Mouse (Mus musculus): ENCODE measurements around the gene Exoc8. TPM values are rescaled to one million over a fixed set of nuclear protein-coding genes. Genes with fewer than 3 reads are reported as not detected.

Gene Exoc8
- polyA plus RNA-seq, 1 experiment from 2014 or later: 11.7 TPM

DNA sequence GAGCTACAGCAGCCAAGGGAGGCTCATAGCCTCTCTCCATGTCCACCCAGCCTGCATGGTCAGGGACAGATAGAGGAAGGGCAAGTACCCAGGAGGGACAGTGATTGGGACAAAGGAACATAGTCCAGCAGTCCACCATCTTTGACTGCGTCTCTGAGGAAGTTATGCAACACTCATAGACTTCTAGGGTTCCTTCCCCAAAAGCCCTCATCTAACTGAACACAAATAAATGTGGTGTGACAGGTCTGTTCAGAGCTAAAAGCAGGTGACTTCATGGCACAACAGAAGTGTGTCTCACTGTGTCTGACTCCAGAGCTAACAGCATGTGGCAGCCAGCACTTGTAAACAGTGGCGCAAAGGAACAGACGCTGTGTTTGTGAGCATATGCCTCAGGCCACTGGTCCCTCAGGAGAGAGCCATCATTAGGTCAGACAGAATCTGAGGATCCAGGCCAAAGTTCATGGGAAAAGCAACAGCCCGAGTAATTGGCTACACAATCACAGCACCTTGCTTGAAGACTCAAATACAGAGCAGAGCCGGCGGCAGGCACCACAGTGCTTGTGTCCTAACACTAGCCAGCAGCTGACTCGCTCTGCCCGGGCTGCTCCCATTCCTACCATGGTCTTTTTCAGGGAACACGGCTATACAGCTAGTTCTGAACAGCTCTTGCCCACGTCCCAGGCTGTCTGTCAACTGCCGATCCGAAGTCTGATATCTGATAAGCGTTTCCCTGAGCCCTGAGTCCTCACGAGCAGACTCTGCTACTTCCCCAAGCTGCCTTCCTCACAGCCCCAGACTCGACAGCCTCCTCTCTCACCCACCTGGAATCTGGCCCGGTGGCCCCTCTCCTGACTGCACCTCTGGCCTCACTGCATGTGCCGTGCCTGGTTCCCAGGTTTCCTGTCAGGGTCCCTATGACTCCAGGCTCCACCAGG lies 14.7 kb upstream of the Exoc8 start:
- no peak overlapping the region for H3K9ac ChIP-seq (replicated peaks; ENCODE audit: low read depth, low read length)
- 80% methylated on average over 17 of the region's 17 CpGs for WGBS
- H3K27ac ChIP-seq (ENCODE audit: low read depth, low read length): no peak overlapping the region
- no peaks in the 10 kb centered on the region for H3K27me3 ChIP-seq (ENCODE audit: control insufficient read depth, insufficient read depth, low read length)
- no peaks in the 10 kb centered on the region for H3K4me1 ChIP-seq (ENCODE audit: control insufficient read depth, insufficient read depth, low read length)
- no peaks in the 10 kb centered on the region for H3K9me3 ChIP-seq (ENCODE audit: control insufficient read depth, low read length)
- ATAC-seq (ENCODE audit: low read depth): no peak
- H3K4me3 ChIP-seq (ENCODE audit: low read depth, low read length): no peak overlapping the region
- H3K4me2 ChIP-seq (ENCODE audit: low read depth, low read length): no peak overlapping the region
- peaks cover 53% of the 10 kb centered on the region for H3K36me3 ChIP-seq (ENCODE audit: control insufficient read depth, insufficient read depth, low read length)

DNA sequence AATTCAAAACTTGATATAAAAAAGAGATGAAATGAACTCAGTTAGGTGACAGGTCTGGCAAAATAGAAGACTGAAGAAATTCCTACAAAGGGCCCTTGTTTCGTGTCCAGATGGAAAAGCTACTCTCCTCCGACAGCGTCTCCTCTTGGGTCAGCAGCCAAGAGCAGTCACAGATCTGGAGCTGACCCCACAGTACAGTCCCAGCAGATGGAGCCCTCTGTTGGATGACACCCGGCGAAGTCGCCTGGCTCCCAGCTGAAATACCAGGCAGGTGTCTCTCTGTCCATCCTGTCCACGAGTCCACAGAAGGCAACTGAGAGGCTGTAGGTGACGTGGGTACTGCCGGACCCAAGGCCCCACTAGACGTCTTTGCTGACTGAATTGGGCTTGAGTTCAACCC lies 12.8 kb upstream of the Exoc8 start:
- no peak for ATAC-seq (ENCODE audit: low read depth)
- H3K27me3 ChIP-seq (ENCODE audit: control insufficient read depth, insufficient read depth, low read length): no peaks in the 10 kb centered on the region
- no peak overlapping the region for H3K27ac ChIP-seq (ENCODE audit: low read depth, low read length)
- peaks cover 63% of the 10 kb centered on the region for H3K36me3 ChIP-seq (ENCODE audit: control insufficient read depth, insufficient read depth, low read length)
- H3K9ac ChIP-seq (replicated peaks; ENCODE audit: low read depth, low read length): no peak overlapping the region
- no peaks in the 10 kb centered on the region for H3K4me1 ChIP-seq (ENCODE audit: control insufficient read depth, insufficient read depth, low read length)
- H3K4me3 ChIP-seq (ENCODE audit: low read depth, low read length): no peak overlapping the region
- no peak overlapping the region for H3K4me2 ChIP-seq (ENCODE audit: low read depth, low read length)
- H3K9me3 ChIP-seq (ENCODE audit: control insufficient read depth, low read length): no peaks in the 10 kb centered on the region
- 86% methylated on average over 10 of the region's 10 CpGs for WGBS

DNA sequence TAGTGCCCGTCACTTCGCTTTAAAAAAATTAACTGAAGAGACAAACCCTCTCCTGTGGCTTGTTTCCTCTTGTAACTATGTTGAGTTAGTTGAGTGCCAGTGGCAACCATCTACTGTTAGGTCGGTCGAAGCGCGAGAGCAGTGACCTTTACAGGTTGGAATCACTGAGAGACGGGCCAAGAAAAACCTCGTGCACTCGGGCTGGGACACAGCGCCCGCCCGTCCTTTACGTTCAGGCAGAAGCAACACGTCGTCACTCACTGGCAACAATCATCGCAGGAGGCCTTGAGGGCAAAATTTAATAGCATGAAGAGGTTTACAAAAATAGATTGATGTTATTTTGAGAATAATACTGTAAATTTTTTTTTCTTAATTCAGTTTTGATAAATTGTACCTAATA lies 12.4 kb upstream of the Exoc8 start:
- H3K9me3 ChIP-seq (ENCODE audit: control insufficient read depth, low read length): no peaks in the 10 kb centered on the region
- H3K4me1 ChIP-seq (ENCODE audit: control insufficient read depth, insufficient read depth, low read length): no peaks in the 10 kb centered on the region
- ATAC-seq (ENCODE audit: low read depth): no peak
- H3K27me3 ChIP-seq (ENCODE audit: control insufficient read depth, insufficient read depth, low read length): no peaks in the 10 kb centered on the region
- H3K27ac ChIP-seq (ENCODE audit: low read depth, low read length): no peak overlapping the region
- H3K4me2 ChIP-seq (ENCODE audit: low read depth, low read length): no peak overlapping the region
- 96% methylated on average over 16 of the region's 16 CpGs for WGBS
- no peak overlapping the region for H3K4me3 ChIP-seq (ENCODE audit: low read depth, low read length)
- H3K36me3 ChIP-seq (ENCODE audit: control insufficient read depth, insufficient read depth, low read length): peaks cover 59% of the 10 kb centered on the region
- no peak overlapping the region for H3K9ac ChIP-seq (replicated peaks; ENCODE audit: low read depth, low read length)

DNA sequence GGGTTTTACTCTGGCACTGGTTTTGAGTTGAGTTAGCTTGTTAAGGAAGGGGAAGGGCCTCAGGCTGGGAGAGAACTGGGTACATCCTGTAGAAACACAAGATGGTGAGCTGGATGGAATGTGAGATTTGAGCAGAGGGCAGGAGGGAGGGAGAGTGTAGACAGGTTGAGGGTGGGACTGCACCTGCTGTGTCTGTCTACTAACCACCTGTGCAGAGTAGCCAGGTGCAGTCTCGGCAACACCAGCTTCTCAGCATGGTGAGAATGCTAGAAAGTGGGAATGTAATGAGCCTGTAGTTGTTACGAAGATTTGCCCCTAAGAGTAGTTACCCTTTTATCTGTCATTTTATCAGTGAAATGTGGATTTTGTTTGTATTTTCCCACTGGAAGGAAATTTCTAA lies 8.0 kb upstream of the Exoc8 start:
- H3K9ac ChIP-seq (replicated peaks; ENCODE audit: low read depth, low read length): no peak overlapping the region
- 84% methylated on average over 2 of the region's 2 CpGs for WGBS
- peaks cover 62% of the 10 kb centered on the region for H3K36me3 ChIP-seq (ENCODE audit: control insufficient read depth, insufficient read depth, low read length)
- H3K27me3 ChIP-seq (ENCODE audit: control insufficient read depth, insufficient read depth, low read length): no peaks in the 10 kb centered on the region
- no peaks in the 10 kb centered on the region for H3K4me1 ChIP-seq (ENCODE audit: control insufficient read depth, insufficient read depth, low read length)
- no peak overlapping the region for H3K27ac ChIP-seq (ENCODE audit: low read depth, low read length)
- no peak overlapping the region for H3K4me2 ChIP-seq (ENCODE audit: low read depth, low read length)
- no peaks in the 10 kb centered on the region for H3K9me3 ChIP-seq (ENCODE audit: control insufficient read depth, low read length)
- no peak for ATAC-seq (ENCODE audit: low read depth)
- H3K4me3 ChIP-seq (ENCODE audit: low read depth, low read length): no peak overlapping the region

DNA sequence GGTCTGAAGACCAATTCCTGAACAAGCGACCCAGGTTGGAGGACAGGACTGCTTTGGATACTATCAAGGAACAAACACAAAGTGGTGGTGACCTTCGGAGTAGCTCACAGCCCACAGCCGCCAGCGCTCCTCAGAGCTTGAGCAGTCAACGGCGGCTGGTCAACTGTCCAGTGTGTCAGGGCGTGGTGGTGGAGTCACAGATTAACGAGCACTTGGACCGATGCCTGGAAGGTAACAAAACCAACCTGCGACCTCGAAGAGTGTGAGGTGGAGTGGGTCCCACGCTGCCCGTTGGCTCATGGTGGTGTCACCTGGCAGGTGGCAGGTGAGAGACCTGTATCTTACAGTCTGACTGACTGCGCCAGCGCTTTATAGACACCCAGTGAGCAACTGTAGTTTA lies 5.7 kb upstream of the Exoc8 start:
- H3K4me1 ChIP-seq (ENCODE audit: control insufficient read depth, insufficient read depth, low read length): peaks cover 7% of the 10 kb centered on the region
- no peak overlapping the region for H3K9ac ChIP-seq (replicated peaks; ENCODE audit: low read depth, low read length)
- no peak for ATAC-seq (ENCODE audit: low read depth)
- WGBS: 98% methylated on average over 15 of the region's 15 CpGs
- H3K4me2 ChIP-seq (ENCODE audit: low read depth, low read length): no peak overlapping the region
- peaks cover 55% of the 10 kb centered on the region for H3K36me3 ChIP-seq (ENCODE audit: control insufficient read depth, insufficient read depth, low read length)
- H3K27ac ChIP-seq (ENCODE audit: low read depth, low read length): no peak overlapping the region
- no peaks in the 10 kb centered on the region for H3K27me3 ChIP-seq (ENCODE audit: control insufficient read depth, insufficient read depth, low read length)
- no peaks in the 10 kb centered on the region for H3K9me3 ChIP-seq (ENCODE audit: control insufficient read depth, low read length)
- no peak overlapping the region for H3K4me3 ChIP-seq (ENCODE audit: low read depth, low read length)

DNA sequence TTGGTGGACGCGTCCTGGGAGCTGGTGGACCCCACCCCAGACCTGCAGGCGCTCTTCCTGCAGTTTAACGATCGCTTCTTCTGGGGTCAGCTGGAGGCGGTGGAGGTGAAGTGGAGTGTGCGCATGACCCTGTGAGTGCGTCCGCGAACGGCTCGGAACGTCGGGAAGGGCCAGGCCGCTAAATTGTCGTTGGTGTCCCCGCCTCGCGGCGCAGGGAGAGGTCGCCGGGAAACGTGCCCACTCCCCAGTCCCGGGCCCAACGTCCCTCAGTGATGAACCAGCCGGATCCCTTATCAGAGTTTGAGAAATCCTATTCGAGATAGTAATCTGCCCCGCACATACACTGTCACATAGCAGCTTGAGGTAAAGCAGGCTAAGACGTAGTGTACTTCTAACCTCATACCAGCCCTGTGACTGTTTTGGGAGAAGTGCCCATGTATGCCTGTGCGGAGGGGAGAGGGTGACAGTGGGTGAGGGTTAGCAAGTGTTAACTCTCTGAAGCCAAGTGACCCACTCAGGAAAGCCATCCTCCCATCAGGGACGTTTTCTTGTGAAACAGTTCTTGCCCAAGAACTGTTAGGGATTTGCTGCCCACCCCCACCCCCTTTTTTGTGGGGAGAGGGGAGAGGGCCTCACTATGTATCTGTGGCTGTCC lies 873 bp upstream of the Exoc8 start:
- Histone ChIP-seq H3K4me1 (ENCODE audit: control insufficient read depth, insufficient read depth, low read length) (peaks cover 24% of the 10 kb centered on the region), H3K9me3 (ENCODE audit: control insufficient read depth, low read length) (no peaks in the 10 kb centered on the region), H3K9ac (replicated peaks; ENCODE audit: low read depth, low read length) (peak overlapping the region; percentile 80), H3K36me3 (ENCODE audit: control insufficient read depth, insufficient read depth, low read length) (peaks cover 34% of the 10 kb centered on the region), H3K27me3 (ENCODE audit: control insufficient read depth, insufficient read depth, low read length) (no peaks in the 10 kb centered on the region), H3K27ac (ENCODE audit: low read depth, low read length) (peak overlapping the region; percentile 73), H3K4me2 (ENCODE audit: low read depth, low read length) (peak overlapping the region; percentile 95), H3K4me3 (ENCODE audit: low read depth, low read length) (peak overlapping the region; percentile 91)
- no peak for ATAC-seq (ENCODE audit: low read depth)
- 8% methylated on average over 30 of the region's 31 CpGs for WGBS

DNA sequence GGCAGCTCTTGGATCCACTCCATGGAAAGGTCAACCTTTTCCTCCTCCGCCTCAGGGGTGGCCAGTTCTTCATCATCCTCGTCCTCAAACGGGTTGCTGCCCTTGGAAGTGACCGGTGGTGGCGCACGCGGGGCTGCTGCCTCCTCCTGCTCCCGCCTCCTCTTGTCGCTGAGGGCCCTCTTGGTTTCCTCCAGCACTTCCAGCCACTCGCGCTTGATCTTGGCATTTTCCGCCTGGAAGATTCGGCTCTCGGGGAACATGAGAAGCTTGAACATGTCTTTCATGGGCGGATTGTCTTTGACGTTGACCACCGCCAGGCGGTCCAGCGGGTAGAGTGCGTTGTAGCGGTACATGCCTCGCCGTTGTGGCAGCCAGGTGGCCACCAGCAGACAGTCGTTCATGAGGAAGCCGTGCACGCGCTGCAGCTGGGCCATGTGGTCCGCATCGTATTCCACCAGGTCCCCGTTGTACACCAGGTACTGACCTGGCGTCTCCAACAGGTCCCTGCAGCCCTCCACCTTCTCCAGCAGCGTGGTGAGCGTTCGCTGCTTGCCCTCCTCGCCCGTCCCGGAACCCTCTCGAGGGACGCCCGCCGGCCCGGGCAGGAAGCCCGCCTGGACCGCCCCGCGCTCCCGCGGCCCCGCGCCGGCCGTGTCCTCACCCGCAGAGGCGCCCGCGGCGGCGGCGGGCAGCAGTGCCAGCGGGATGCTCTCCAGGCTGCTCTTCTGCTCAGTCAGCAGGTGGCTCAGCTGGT lies 696 bp downstream of the Exoc8 start:
- peaks cover 19% of the 10 kb centered on the region for H3K36me3 ChIP-seq (ENCODE audit: control insufficient read depth, insufficient read depth, low read length)
- peak overlapping the region; percentile 80 for H3K9ac ChIP-seq (replicated peaks; ENCODE audit: low read depth, low read length)
- peaks cover 24% of the 10 kb centered on the region for H3K4me1 ChIP-seq (ENCODE audit: control insufficient read depth, insufficient read depth, low read length)
- peak overlapping the region; percentile 64 for H3K27ac ChIP-seq (ENCODE audit: low read depth, low read length)
- peak overlapping the region; percentile 91 for H3K4me3 ChIP-seq (ENCODE audit: low read depth, low read length)
- peak overlapping the region; percentile 95 for H3K4me2 ChIP-seq (ENCODE audit: low read depth, low read length)
- H3K27me3 ChIP-seq (ENCODE audit: control insufficient read depth, insufficient read depth, low read length): no peaks in the 10 kb centered on the region
- peak; percentile 55 for ATAC-seq (ENCODE audit: low read depth)
- H3K9me3 ChIP-seq (ENCODE audit: control insufficient read depth, low read length): no peaks in the 10 kb centered on the region
- 1% methylated on average over 54 of the region's 60 CpGs for WGBS

DNA sequence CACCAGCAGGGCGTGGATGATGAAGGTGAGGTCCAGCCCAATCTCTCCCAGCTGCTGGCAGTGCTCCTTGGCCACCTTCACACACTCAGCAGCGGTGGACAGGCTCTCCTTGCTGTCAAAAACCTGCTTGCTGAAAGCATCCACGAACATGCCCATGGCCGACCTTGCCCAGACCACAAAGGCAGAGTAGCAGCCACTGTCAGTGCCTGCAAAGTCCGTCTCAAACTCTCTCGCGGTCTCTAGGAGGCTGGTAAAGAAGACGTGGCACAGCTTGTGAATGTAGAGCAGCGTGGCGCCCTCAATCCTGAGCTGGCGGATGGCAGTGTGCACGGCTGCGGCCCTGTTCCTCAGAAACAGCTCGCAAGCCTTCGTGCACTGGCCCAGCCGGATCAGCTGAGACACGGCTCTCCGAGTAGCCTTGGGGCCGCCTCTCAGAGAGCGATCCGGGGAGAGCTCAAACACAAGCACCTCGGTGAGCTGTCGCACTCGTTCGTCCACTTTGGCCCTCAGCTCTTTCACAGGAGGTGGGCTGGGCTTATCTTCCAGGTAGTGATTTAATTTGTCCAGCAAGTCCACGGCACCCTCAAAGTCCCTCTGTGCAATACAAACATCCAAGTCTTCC lies 1.4 kb downstream of the Exoc8 start:
- no peaks in the 10 kb centered on the region for H3K27me3 ChIP-seq (ENCODE audit: control insufficient read depth, insufficient read depth, low read length)
- ATAC-seq (ENCODE audit: low read depth): no peak
- WGBS: 89% methylated on average over 26 of the region's 26 CpGs
- H3K4me3 ChIP-seq (ENCODE audit: low read depth, low read length): peak overlapping the region; percentile 91
- H3K4me2 ChIP-seq (ENCODE audit: low read depth, low read length): peak overlapping the region; percentile 95
- no peak overlapping the region for H3K27ac ChIP-seq (ENCODE audit: low read depth, low read length)
- H3K36me3 ChIP-seq (ENCODE audit: control insufficient read depth, insufficient read depth, low read length): peaks cover 17% of the 10 kb centered on the region
- peaks cover 24% of the 10 kb centered on the region for H3K4me1 ChIP-seq (ENCODE audit: control insufficient read depth, insufficient read depth, low read length)
- H3K9ac ChIP-seq (replicated peaks; ENCODE audit: low read depth, low read length): peak overlapping the region; percentile 80
- no peaks in the 10 kb centered on the region for H3K9me3 ChIP-seq (ENCODE audit: control insufficient read depth, low read length)

All from neural tube, embryonic 14.5 days (tissue).